Mouse (Mus musculus): Measurements from ENCODE around the gene Atp6v0e2.

GRCm38 (mm10) chr6:48493136-48493730 lies 44.2 kb upstream of the Atp6v0e2 start:
- no peak for TF ChIP-seq CTCF (IDR thresholded peaks at IDR 0.05; ENCODE audit: low read depth, low read length)
- TF ChIP-seq POLR2A (IDR thresholded peaks at IDR 0.05; ENCODE audit: borderline replicate concordance, low read depth, low read length) = no peak
